Mouse (Mus musculus): ENCODE data around the gene Pxmp2. TPM values are rescaled to one million over a fixed set of nuclear protein-coding genes. Genes with fewer than 3 reads are reported as not detected.

The Pxmp2 gene
- 1 to 10 TPM; 4.7 to 6.2 TPM for total RNA-seq (2021)
- long read RNA-seq, experiment 1, transcript Pxmp2-201 (5 exons, 1,041 nt), result major isoform, 9 of 10 reads
- long read RNA-seq, experiment 1, partial matches to known transcripts, result 0 of 10 reads
- long read RNA-seq, experiment 1, other reads (novel, unspliced or antisense), result 1 of 10 reads
- long read RNA-seq, experiment 2, transcript Pxmp2-201 (5 exons, 1,041 nt), result major isoform, 5 of 6 reads
- long read RNA-seq, experiment 2, partial matches to known transcripts, result 1 of 6 reads
- long read RNA-seq, experiment 2, other reads (novel, unspliced or antisense), result 0 of 6 reads

DNA sequence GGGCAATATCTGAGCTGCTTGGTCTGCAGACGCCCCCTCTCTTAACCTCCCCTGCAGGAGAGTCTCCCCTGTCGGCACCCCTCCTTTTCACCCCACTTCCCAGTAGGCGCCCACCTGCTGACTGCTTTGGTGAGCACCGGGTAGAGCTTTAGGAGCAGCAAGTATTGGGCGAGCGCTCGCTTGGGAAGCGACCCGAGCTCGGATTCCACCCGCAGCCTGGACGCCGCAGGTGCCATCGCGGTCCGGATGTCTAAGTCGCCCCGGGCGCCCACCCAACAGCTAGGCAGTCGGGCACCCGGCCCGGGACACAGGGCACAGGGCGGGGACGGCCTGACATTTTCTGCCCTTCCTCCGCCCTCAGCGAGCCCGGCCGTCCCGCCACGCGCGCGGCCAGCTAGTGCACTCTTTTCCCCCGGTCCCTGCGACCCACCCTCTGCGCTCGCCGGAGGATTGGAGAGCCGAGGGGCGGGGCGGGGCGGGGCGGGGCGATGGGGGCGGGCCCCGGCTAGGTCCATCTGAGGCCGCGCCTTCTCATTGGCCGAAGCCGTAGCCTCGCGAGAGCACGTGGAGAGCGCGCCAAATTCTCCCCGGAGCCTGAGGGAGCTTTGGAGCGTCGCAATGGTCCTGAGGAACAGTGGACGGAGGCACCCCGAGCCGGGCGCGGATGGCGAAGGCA is at the start of gene Pxmp2, which contains the start of gene Pole:
TSS of gene Pxmp2 (minus strand) at position 417 of the 676 bp plus-strand sequence.
TSS of gene Pole (plus strand) at position 537 of the 676 bp plus-strand sequence.
- DNase-seq (ENCODE audit: low spot score in 2 of 2), result peak; percentile 84 to 87
- intact Hi-C loops (cut with DNase I), result no loop called here

GRCm38 (mm10) chr5:110330508-110330907 is 44.5 kb upstream of the Pxmp2 start:
- intact Hi-C loops (cut with DNase I), result no loop called here
- DNase-seq (ENCODE audit: low spot score in 2 of 2), result no peak

DNA sequence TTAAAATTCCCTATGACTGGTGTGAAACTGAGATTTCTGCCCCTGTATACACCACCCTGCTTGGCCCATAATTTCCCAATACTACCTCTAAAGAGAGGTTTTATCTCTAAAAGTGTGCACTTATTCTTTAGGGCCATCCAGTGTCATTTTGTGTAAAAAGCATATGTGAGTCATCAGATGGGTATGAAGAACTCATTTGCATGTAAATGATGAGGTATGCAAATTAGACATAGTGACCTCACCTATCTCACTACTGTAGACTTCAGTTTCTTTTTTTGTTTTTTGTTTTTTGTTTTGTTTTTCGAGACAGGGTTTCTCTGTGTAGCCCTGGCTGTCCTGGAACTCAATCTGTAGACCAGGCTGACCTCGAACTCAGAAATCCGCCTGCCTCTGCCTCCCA is 27.1 kb upstream of the Pxmp2 start:
- intact Hi-C loops (cut with DNase I), result no loop called here
- DNase-seq (ENCODE audit: low spot score in 2 of 2), result no peak

DNA sequence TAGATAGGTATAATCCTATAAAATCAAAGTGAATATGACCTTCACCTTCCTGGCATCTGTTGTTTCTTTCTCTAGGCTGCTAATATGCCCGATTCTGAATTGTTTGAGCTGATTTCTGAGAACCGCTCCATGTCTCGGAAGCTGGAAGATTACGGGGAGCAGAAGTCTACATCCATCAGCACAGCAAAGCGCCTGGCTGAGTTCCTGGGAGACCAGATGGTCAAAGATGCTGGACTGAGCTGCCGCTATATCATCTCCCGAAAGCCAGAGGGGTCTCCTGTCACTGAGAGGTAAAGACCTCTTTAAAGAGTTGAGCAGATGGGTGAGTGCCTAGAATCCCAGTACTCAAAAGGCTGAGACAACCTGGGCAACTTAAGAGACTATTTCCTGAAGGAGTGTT is 22.9 kb upstream of the Pxmp2 start:
- intact Hi-C loops (cut with DNase I), result no loop called here

GRCm38 (mm10) chr5:110300591-110300990 is 14.6 kb upstream of the Pxmp2 start:
- intact Hi-C loops (cut with DNase I), result no loop called here
- no peak for DNase-seq (ENCODE audit: low spot score in 2 of 2)

More for the DNA sequence above, 22.9 kb upstream of the Pxmp2 start:
- no peak for DNase-seq (ENCODE audit: low spot score in 2 of 2)

- no peak for DNase-seq (ENCODE audit: low spot score in 2 of 2)
- intact Hi-C loops (cut with DNase I), result no loop called here
Measured at GRCm38 (mm10) chr5:110296637-110297036, 10.7 kb upstream of the Pxmp2 start.

DNA sequence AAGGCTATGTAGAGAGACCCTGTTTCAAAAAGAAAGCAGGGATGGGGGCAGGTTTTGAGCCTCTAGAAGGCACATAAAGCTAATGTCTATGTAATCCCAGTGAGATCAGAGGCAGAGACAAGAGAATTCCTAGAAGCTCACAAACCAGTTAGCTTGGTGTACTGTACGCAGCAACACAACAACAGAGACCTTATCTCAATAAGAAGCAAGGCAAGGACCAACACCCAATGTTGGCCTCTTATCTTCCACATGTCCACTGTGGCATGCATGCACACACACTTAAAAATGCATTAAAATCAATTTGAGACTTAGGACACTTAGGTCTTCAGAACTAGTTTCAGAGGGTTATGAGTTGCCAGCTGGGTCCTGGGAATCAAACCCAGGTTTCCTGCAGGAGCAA is 5.7 kb upstream of the Pxmp2 start:
- no peak for DNase-seq (ENCODE audit: low spot score in 2 of 2)
- intact Hi-C loops (cut with DNase I), result no loop called here

- intact Hi-C loops (cut with DNase I), result no loop called here
- DNase-seq (ENCODE audit: low spot score in 2 of 2), result no peak
Measured at GRCm38 (mm10) chr5:110287084-110287475, 1.1 kb upstream of the Pxmp2 start.

DNA sequence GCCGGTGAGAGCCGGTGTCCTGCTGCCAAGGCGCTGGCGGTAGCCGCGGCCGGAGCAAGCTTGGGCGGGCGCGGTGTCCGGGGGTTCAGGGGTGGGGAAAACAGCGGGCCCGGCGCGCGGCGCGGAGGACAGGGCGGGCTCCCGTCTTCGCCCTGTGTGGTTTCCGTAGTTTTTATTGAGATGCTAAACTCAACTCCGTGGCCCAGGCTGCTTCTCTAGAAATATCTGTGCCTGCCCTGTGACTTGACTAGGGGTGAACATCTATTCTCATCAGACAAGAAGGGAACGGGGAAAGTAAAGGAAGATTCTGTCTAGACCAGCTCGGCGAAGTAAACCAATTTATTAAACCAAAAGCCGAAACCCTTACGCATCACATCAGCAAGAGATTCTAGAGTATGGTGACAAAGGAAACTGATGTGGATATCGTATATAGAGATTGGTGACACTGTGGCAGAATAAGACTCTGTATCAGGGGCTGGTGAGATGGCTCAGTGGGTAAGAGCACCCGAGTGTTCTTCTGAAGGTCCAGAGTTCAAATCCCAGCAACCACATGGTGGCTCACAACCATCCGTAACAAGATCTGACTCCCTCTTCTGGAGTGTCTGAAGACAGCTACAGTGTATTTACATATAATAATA is 579 bp upstream of the Pxmp2 start:
- intact Hi-C loops (cut with DNase I), result no loop called here
- no peak for DNase-seq (ENCODE audit: low spot score in 2 of 2)

DNA sequence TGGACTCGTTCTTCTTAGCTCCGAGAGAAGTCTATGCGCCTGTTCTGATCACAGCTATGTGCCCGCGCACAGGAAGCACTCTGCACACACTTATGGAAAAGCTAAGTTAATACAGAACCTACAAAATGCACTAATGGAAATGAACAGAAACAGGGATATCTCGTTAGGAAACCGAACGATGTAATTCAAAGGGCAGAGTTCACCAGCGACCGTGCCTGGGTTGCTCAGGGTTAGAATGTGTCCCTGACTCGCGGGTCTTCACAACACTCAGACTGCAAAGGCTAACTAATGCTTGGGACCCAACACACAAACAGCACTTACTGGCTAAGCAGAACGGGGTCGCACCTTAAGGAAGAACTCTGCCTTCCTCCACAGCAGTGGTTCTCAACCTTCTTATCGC is 830 bp downstream of the Pxmp2 start:
- intact Hi-C loops (cut with DNase I), result no loop called here
- DNase-seq (ENCODE audit: low spot score in 2 of 2), result no peak

DNA sequence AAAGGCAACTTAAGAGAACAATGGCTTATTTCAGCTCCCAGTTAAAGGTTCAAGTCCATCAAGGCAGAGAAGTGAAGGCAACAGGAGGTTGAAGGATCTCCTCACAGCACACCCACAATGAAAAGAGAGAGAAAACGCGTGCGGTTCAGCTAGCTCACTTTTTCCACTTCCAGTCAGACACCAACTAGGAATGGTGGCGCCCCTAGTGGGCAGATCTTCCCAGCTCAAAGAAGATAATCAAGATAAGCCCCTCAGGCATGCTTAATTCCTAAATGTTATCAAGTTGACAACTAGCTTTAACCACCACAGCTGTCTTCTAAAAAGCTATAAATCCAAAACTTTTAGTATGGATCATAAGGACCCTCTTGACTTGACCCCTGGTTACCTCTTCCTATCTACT is 1.4 kb downstream of the Pxmp2 start:
- DNase-seq (ENCODE audit: low spot score in 2 of 2), result peak; percentile 44
- intact Hi-C loops (cut with DNase I), result no loop called here

DNA sequence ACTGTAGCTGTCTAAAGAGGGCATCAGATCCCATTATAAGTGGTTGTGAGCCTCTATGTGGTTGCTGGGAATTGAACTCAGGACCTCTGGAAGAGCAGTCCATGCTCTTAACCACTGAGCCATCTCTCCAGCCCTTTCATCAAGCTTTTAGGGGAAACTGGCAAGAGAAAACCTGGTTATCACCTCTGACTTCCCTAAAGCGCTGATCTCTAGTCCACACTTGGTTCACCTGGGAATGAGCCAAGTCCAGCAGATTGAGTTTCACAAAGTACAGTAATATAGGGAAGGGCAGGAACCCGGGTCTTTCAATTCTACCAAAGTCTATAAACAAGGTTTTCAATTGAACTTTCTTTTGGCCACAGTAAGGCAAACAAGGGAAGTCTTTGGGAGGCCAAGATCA is 4.0 kb downstream of the Pxmp2 start:
- intact Hi-C loops (cut with DNase I), result no loop called here
- DNase-seq (ENCODE audit: low spot score in 2 of 2), result no peak

DNA sequence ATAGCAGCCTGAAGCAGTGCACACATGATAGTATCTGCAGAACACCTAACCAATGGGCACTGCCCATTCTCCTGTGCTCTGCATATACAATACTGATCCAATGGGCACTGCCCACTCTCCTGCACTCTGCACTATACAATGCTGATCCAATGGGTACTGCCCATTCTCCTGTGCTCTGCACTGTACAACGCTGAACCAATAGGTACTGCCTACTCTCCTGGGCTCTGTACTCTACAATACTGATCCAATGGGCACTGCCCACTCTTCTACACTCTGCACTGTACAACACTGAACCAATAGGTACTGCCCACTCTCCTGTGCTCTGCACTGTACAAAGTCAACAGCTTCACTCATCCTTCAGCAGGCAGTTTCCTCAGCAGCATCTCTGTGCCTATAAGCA is 9.1 kb downstream of the Pxmp2 start:
- no peak for DNase-seq (ENCODE audit: low spot score in 2 of 2)
- intact Hi-C loops (cut with DNase I), result no loop called here

DNA sequence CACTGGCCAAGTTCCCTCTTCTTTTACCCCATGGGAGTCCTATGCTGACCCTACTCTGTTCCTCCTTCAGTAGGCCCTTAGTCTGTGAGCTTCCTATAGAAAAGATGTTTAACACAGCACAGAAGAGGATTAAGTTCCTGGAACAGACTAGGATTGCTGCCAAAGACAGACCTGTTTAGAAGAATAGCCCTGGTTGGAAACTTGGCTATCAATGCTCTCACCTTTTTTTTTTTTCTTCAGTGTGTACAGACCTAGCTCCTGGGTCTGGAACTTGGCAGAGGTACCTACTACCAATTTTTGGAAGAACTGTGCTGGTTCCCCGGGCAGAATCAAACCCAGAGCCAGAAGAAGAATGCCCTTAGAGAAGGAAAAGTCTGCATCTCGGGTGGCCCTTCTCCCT is 9.6 kb downstream of the Pxmp2 start:
- intact Hi-C loops (cut with DNase I), result no loop called here
- no peak for DNase-seq (ENCODE audit: low spot score in 2 of 2)

GRCm38 (mm10) chr5:110274846-110275245 is 11.1 kb downstream of the Pxmp2 start:
- intact Hi-C loops (cut with DNase I), result no loop called here

DNA sequence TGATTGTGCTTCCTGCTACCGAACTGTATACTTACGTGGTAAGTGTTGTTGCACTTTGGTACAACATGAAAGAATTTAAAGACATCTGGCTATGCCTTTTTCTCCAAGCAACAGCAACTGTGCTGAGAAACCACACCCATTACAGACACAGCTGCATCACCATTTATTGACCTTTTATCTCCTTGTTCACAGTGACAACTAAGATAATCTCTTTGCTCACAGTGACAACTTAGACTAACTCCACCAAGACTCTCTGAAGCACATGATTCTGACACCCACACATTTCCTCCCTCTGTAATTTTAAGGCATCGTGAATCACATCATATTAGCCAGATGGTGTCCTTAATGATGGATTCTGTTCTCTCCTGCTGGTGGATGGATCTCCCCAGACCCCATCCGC is 11.8 kb downstream of the Pxmp2 start:
- intact Hi-C loops (cut with DNase I), result no loop called here

More at GRCm38 (mm10) chr5:110274846-110275245, 11.1 kb downstream of the Pxmp2 start:
- DNase-seq (ENCODE audit: low spot score in 2 of 2), result no peak

GRCm38 (mm10) chr5:110270242-110270641 is 15.7 kb downstream of the Pxmp2 start:
- no peak for DNase-seq (ENCODE audit: low spot score in 2 of 2)
- intact Hi-C loops (cut with DNase I), result no loop called here

More for the DNA sequence above, 11.8 kb downstream of the Pxmp2 start:
- DNase-seq (ENCODE audit: low spot score in 2 of 2), result no peak

GRCm38 (mm10) chr5:110269141-110270101 is 16.6 kb downstream of the Pxmp2 start, which contains the start of gene Pgam5:
Gene Pgam5, minus strand, starts transcription at chr5:110269913.
- intact Hi-C loops (cut with DNase I), result no loop called here
- peak; percentile 92 to 94 for DNase-seq (ENCODE audit: low spot score in 2 of 2)

GRCm38 (mm10) chr5:110266941-110267340 is 19.0 kb downstream of the Pxmp2 start:
- intact Hi-C loops (cut with DNase I), result no loop called here
- DNase-seq (ENCODE audit: low spot score in 2 of 2), result no peak

All from left cerebral cortex, postnatal 14 days (tissue).